Mouse (Mus musculus) cerebellum, adult 2 months (tissue): ENCODE measurements at regions not wholly inside any gene's neighbourhood (a gene's known extent, or its start where the extent isn't known, plus 50 kb on each side); places are given as distances from the start of the nearest gene placed in this dataset.

Source experiments
- CTCF ChIP-seq: fragments of 200-500 bp; IDR thresholded peaks from 2 replicates; pipeline ENCODE4 v1.5.1; 2011; ENCODE audit warnings: low read depth, mild to moderate bottlenecking, control low read depth, low read length, moderate library complexity, borderline replicate concordance; ENCODE audit not compliant: insufficient read depth
- POLR2A ChIP-seq: fragments of 200-500 bp; IDR thresholded peaks from 2 replicates; pipeline ENCODE4 v1.6.1; 2011; ENCODE audit warnings: low read length, control low read depth, borderline replicate concordance; ENCODE audit not compliant: insufficient read depth

DNA sequence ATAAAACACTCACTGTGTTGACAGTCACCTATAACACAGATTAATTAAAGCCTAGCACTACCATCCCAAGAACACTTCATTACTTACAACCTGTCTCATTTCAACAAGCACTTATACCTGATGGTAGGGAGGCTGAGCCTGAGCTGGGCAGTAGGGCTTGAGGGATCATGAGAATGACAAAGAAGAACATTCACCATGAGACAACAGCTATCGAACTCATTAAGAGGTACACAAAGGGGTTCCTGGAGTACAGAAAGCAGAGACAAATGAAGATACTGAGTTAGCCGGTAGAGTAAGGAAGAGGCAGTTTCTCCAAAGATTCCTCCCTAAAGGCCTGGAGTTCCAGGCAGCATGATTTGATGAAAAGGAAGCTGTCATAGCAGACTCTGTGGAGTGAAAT is 136.0 kb upstream of the Nampt start:
- TF ChIP-seq POLR2A (no peak), CTCF (no peak)
